Mouse (Mus musculus) E14TG2a.4 (cell line): ENCODE results near the gene Pold2.

Experiments used
- H3K27me3 ChIP-seq: 2 replicates; pipeline ENCODE4 v1.6.1; 2014; ENCODE audit warnings: low read length, control low read depth; ENCODE audit not compliant: insufficient read depth
- H3K36me3 ChIP-seq: 2 replicates; pipeline ENCODE4 v1.6.1; 2014; ENCODE audit warnings: low read length, control low read depth; ENCODE audit not compliant: insufficient read depth
- H3K4me1 ChIP-seq: replicated peaks from 2 replicates; pipeline ENCODE4 v1.6.1; 2014; ENCODE audit warnings: low read depth, low read length, control low read depth
- H3K4me3 ChIP-seq: replicated peaks from 2 replicates; pipeline ENCODE4 v1.5.1; 2014; ENCODE audit warnings: mild to moderate bottlenecking, low read length
- H3K9me3 ChIP-seq: 2 replicates; pipeline ENCODE4 v1.6.1; 2014; ENCODE audit warnings: low read length, control low read depth
- CTCF ChIP-seq: conservative IDR thresholded peaks from 2 replicates; pipeline ENCODE4 v1.5.1; 2014; ENCODE audit warnings: low read length
- NANOG ChIP-seq: IDR thresholded peaks from 2 replicates; pipeline ENCODE4 v1.6.1; 2014; ENCODE audit warnings: borderline replicate concordance, low read length, mixed read lengths
- POU5F1 ChIP-seq: IDR thresholded peaks from 2 replicates; pipeline ENCODE4 v1.6.1; 2014; ENCODE audit warnings: low read length, borderline replicate concordance

The Pold2 gene

GRCm38 (mm10) chr11:5859883-5860550 is 18.1 kb downstream of the Pold2 start:
- Histone ChIP-seq H3K9me3 (no peaks in the 10 kb centered on the region), H3K27me3 (peaks cover 58% of the 10 kb centered on the region), H3K4me3 (no peak overlapping the region), H3K4me1 (peaks cover 44% of the 10 kb centered on the region), H3K36me3 (peaks cover 8% of the 10 kb centered on the region)
- TF ChIP-seq NANOG (no peak), POU5F1 (no peak), CTCF (no peak)

- H3K4me1 ChIP-seq = peaks cover 57% of the 10 kb centered on the region
- TF ChIP-seq CTCF (peak; percentile 90), NANOG (no peak)
- peaks cover 47% of the 10 kb centered on the region for H3K27me3 ChIP-seq
- no peak overlapping the region for H3K4me3 ChIP-seq
- H3K36me3 ChIP-seq = no peaks in the 10 kb centered on the region; the same call in 1 of the 2 replicates
- H3K9me3 ChIP-seq = no peaks in the 10 kb centered on the region
Observed at GRCm38 (mm10) chr11:5858723-5859122, 19.4 kb downstream of the Pold2 start.

- Histone ChIP-seq H3K9me3 (no peaks in the 10 kb centered on the region), H3K4me3 (0 out of 2 replicates have a peak overlapping the region, but pooled peaks have one; percentile 23), H3K36me3 (no peaks in the 10 kb centered on the region), H3K27me3 (peaks cover 26% of the 10 kb centered on the region), H3K4me1 (peaks cover 53% of the 10 kb centered on the region)
- TF ChIP-seq CTCF (no peak), NANOG (no peak), POU5F1 (no peak)
Observed at GRCm38 (mm10) chr11:5856479-5857130, 21.5 kb downstream of the Pold2 start.

- Histone ChIP-seq H3K4me3 (peak overlapping the region; percentile 23; the same call in 1 of the 2 replicates), H3K9me3 (no peaks in the 10 kb centered on the region), H3K36me3 (no peaks in the 10 kb centered on the region), H3K4me1 (peaks cover 47% of the 10 kb centered on the region), H3K27me3 (peaks cover 19% of the 10 kb centered on the region)
- TF ChIP-seq NANOG = no peak
- TF ChIP-seq POU5F1 = no peak
- TF ChIP-seq CTCF = no peak
Observed at GRCm38 (mm10) chr11:5855902-5856301, 22.2 kb downstream of the Pold2 start.

- Histone ChIP-seq H3K4me3 (0 out of 2 replicates have a peak overlapping the region, but pooled peaks have one; percentile 23), H3K4me1 (peaks cover 43% of the 10 kb centered on the region), H3K36me3 (no peaks in the 10 kb centered on the region), H3K27me3 (peaks cover 14% of the 10 kb centered on the region), H3K9me3 (no peaks in the 10 kb centered on the region)
- no peak for TF ChIP-seq POU5F1
- peak; percentile 52; the same call in 1 of the 2 replicates for TF ChIP-seq NANOG
Observed at GRCm38 (mm10) chr11:5855481-5855880, 22.6 kb downstream of the Pold2 start.

GRCm38 (mm10) chr11:5852314-5852713 is 25.8 kb downstream of the Pold2 start:
- Histone ChIP-seq H3K27me3 (no peaks in the 10 kb centered on the region), H3K36me3 (no peaks in the 10 kb centered on the region), H3K4me1 (peaks cover 61% of the 10 kb centered on the region), H3K4me3 (no peak overlapping the region), H3K9me3 (peaks cover 2% of the 10 kb centered on the region)
- TF ChIP-seq CTCF (no peak), POU5F1 (no peak), NANOG (no peak)

- Histone ChIP-seq H3K4me3 (no peak overlapping the region), H3K36me3 (no peaks in the 10 kb centered on the region), H3K9me3 (peaks cover 13% of the 10 kb centered on the region), H3K27me3 (no peaks in the 10 kb centered on the region), H3K4me1 (peaks cover 53% of the 10 kb centered on the region)
- no peak for TF ChIP-seq POU5F1
- no peak for TF ChIP-seq CTCF
- TF ChIP-seq NANOG = no peak
Observed at GRCm38 (mm10) chr11:5851021-5851736, 26.9 kb downstream of the Pold2 start.

GRCm38 (mm10) chr11:5850452-5850851 is 27.6 kb downstream of the Pold2 start:
- H3K4me3 ChIP-seq = no peak overlapping the region
- H3K27me3 ChIP-seq = no peaks in the 10 kb centered on the region
- TF ChIP-seq CTCF = no peak
- no peak for TF ChIP-seq POU5F1
- peaks cover 46% of the 10 kb centered on the region for H3K4me1 ChIP-seq
- H3K9me3 ChIP-seq = peaks cover 16% of the 10 kb centered on the region
- H3K36me3 ChIP-seq = no peaks in the 10 kb centered on the region
